ENCODE assay signal across 18 mouse cellular contexts in genomic region chrX:77082716-77083115, GRCm38 (mm10).
"Had no signal": no experiment of that assay in that cellular context is flagged by ENCODE, and none has a peak within 500 bp of the region (broad histone marks: within the 10 kb centered on the region; RNA-seq: fewer than 3 reads in every experiment).

No protein-coding gene starts in this region.

- H3K36me3 ChIP-seq: midbrain, embryonic 10.5 days; midbrain, embryonic 12.5 days; neural tube, embryonic 13.5 days; neural tube, embryonic 15.5 days had no signal

- H3K27ac ChIP-seq: midbrain, embryonic 10.5 days; midbrain, embryonic 12.5 days; neural tube, embryonic 13.5 days; neural tube, embryonic 15.5 days had no signal

- DNase-seq: lung, embryonic 14.5 days; lung, postnatal 10 days; lung, postnatal 4 days; midbrain, embryonic 14.5 days; retina, postnatal 1 day; right cerebral cortex, adult 18-20 months; right cerebral cortex, postnatal 25 days; right cerebral cortex, postnatal 4 days; spleen, adult 18-20 months; thymus, adult 18-20 months; thymus, postnatal 14 days; thymus, postnatal 36 days had no signal

- H3K27me3 ChIP-seq: midbrain, embryonic 12.5 days; neural tube, embryonic 13.5 days; neural tube, embryonic 15.5 days had no signal

- H3K9ac ChIP-seq: lung, embryonic 14.5 days; midbrain, embryonic 12.5 days; neural tube, embryonic 13.5 days; neural tube, embryonic 15.5 days had no signal

- H3K4me3 ChIP-seq: midbrain, embryonic 10.5 days; midbrain, embryonic 12.5 days; myocyte; neural tube, embryonic 13.5 days; neural tube, embryonic 15.5 days had no signal

- H3K9me3 ChIP-seq: midbrain, embryonic 12.5 days; neural tube, embryonic 13.5 days; neural tube, embryonic 15.5 days had no signal

- H3K4me1 ChIP-seq: midbrain, embryonic 10.5 days; midbrain, embryonic 12.5 days; neural tube, embryonic 13.5 days; neural tube, embryonic 15.5 days had no signal

- H3K4me2 ChIP-seq: lung, embryonic 14.5 days; midbrain, embryonic 12.5 days; neural tube, embryonic 13.5 days; neural tube, embryonic 15.5 days had no signal

- ATAC-seq: midbrain, embryonic 16.5 days had no signal
